ENCODE assay signal across 18 mouse cellular contexts in genomic region chr9:10339716-10340115, GRCm38 (mm10).
"Had no signal": no experiment of that assay in that cellular context is flagged by ENCODE, and none has a peak within 500 bp of the region (broad histone marks: within the 10 kb centered on the region; RNA-seq: fewer than 3 reads in every experiment).

No protein-coding gene starts in this region.

- H3K36me3 ChIP-seq: lung, embryonic 15.5 days; midbrain, embryonic 10.5 days; midbrain, embryonic 12.5 days; neural tube, embryonic 12.5 days; stomach, embryonic 15.5 days had no signal

- DNase-seq: liver, postnatal 0 days; lung, adult 2 months; lung, postnatal 14 days; lung, postnatal 36 days; midbrain, embryonic 14.5 days; right cerebral cortex, postnatal 14 days; thymus, adult 2 months; thymus, postnatal 25 days; thymus, postnatal 4 days had no signal

- H3K4me1 ChIP-seq: lung, embryonic 15.5 days; megakaryocyte, embryonic 14.5 days; midbrain, embryonic 10.5 days; midbrain, embryonic 12.5 days; neural tube, embryonic 12.5 days; stomach, embryonic 15.5 days had no signal

- H3K4me3 ChIP-seq: lung, embryonic 15.5 days; megakaryocyte, embryonic 14.5 days; midbrain, embryonic 10.5 days; midbrain, embryonic 12.5 days; myocyte; neural tube, embryonic 12.5 days; stomach, embryonic 15.5 days had no signal

- H3K27ac ChIP-seq: lung, embryonic 15.5 days; macrophage; midbrain, embryonic 10.5 days; midbrain, embryonic 12.5 days; neural tube, embryonic 12.5 days; stomach, embryonic 15.5 days; stomach, postnatal 0 days had no signal

- H3K9me3 ChIP-seq: lung, embryonic 15.5 days; megakaryocyte, embryonic 14.5 days; midbrain, embryonic 10.5 days; midbrain, embryonic 12.5 days; neural tube, embryonic 12.5 days; stomach, embryonic 15.5 days had no signal

- H3K9ac ChIP-seq: liver, postnatal 0 days; lung, embryonic 15.5 days; midbrain, embryonic 12.5 days; neural tube, embryonic 12.5 days; stomach, embryonic 15.5 days had no signal
